Mouse (Mus musculus): ENCODE measurements at regions not wholly inside any gene's neighbourhood (a gene's known extent, or its start where the extent isn't known, plus 50 kb on each side); places are given as distances from the start of the nearest gene placed in this dataset.

GRCm38 (mm10) chr11:79747801-79748200 lies 156.8 kb downstream of the Rab11fip4 start:
- intact Hi-C loops (cut with DNase I), result no loop called here
- no peak for DNase-seq (ENCODE audit: low spot score in 2 of 2)

Data from left cerebral cortex, postnatal 14 days (tissue).